ENCODE assay signal across 17 mouse cellular contexts in genomic region chr15:81828426-81829207, GRCm38 (mm10). TPM values are rescaled to one million over a fixed set of nuclear protein-coding genes. Genes with fewer than 3 reads are reported as not detected.
DNase-seq lines count a peak whose midpoint lies in the region; TF ChIP-seq lines count a peak whose summit lies in the region.
"Had no signal": no experiment of that assay in that cellular context is flagged by ENCODE, and none has a peak within 500 bp of the region (broad histone marks: within the 10 kb centered on the region; RNA-seq: fewer than 3 reads in every experiment).

No protein-coding gene starts in this region.

- H3K36me3 ChIP-seq in CH12.LX (replicated peaks in 1 of 2; ENCODE audit: control insufficient read depth in 1 of 2, insufficient read depth in 1 of 2, low read length in 1 of 2): peaks cover 4 to 32% of the 10 kb centered on the region in 2 experiments

- no peaks in the 10 kb centered on the region for H3K79me2 ChIP-seq in CH12.LX (replicated peaks; ENCODE audit: control insufficient read depth, extremely low read depth, insufficient read depth, poor library complexity, severe bottlenecking)

- dilution Hi-C loops in CH12.LX (cut with MboI; ENCODE audit: extremely low pct_ligation_motif_present, extremely low pct_unique_long_range_greater_than_20kb, low sequenced_read_pairs): no loop called here

- H3K4me1 ChIP-seq in CH12.LX (ENCODE audit: control insufficient read depth in 1 of 2, insufficient read depth in 2 of 2): peaks cover 21 to 50% of the 10 kb centered on the region in 2 experiments

- H3K9me3 ChIP-seq in CH12.LX (replicated peaks; ENCODE audit: low read length): no peaks in the 10 kb centered on the region
- H3K9me3 ChIP-seq: embryonic facial prominence, embryonic 12.5 days; forebrain, embryonic 15.5 days; hindbrain, embryonic 13.5 days had no signal

- 0 out of 2 replicates have a peak overlapping the region, but pooled peaks have one; percentile 2 for H3K27ac ChIP-seq in CH12.LX (ENCODE audit: insufficient read depth, low read depth)
- H3K27ac ChIP-seq: embryonic facial prominence, embryonic 12.5 days; forebrain, embryonic 15.5 days; hindbrain, embryonic 13.5 days; hindbrain, postnatal 0 days had no signal

- peak; percentile 28 for DNase-seq in cerebellum, adult 9-10 months
- DNase-seq in cerebellum, adult 11-12 months: no peak
- DNase-seq in gastrocnemius, postnatal 25 days: peak; percentile 60
- no peak for DNase-seq in gastrocnemius, postnatal 14 days
- peak; percentile 6 for DNase-seq in kidney, postnatal 10 days
- no peak for DNase-seq in kidney, adult 8-10 months
- DNase-seq in CH12.LX (ENCODE audit: extremely low read depth): peak; percentile 16
- no peak for DNase-seq in right cerebral cortex, postnatal 4 days
- DNase-seq: adrenal gland, adult 8-10 months; cerebellum, adult 18-20 months; cerebellum, postnatal 14 days; heart, postnatal 14 days; kidney, adult 11 months had no signal

- intact Hi-C loops in gastrocnemius, postnatal 14 days (cut with DNase I; ENCODE audit: low total_unique reads): no loop called here

- TF ChIP-seq RAD21 in CH12.LX (IDR thresholded peaks at IDR 0.05; ENCODE audit: low read depth, low read length): no peak

- no peak for TF ChIP-seq POLR2A in CH12.LX (IDR thresholded peaks at IDR 0.05; ENCODE audit: low read depth, low read length)

- in situ Hi-C loops in CH12.LX (cut with MboI; ENCODE audit: low pct_ligation_motif_present, low pct_unique_long_range_greater_than_20kb, low sequenced_read_pairs): no loop called here

- no peak for TF ChIP-seq CTCF in CH12.LX (conservative IDR thresholded peaks at IDR 0.05 in 1 of 2, IDR thresholded peaks at IDR 0.05 in 1 of 2; ENCODE audit: low read depth in 2 of 2, low read length in 2 of 2)

- no peaks in the 10 kb centered on the region for H3K27me3 ChIP-seq in CH12.LX (replicated peaks)
- H3K27me3 ChIP-seq: embryonic facial prominence, embryonic 12.5 days; forebrain, embryonic 15.5 days; hindbrain, embryonic 13.5 days had no signal

- no peak overlapping the region for H3K4me3 ChIP-seq in CH12.LX (replicated peaks in 1 of 3; ENCODE audit: low read depth in 2 of 3, low read length in 2 of 3, poor library complexity in 1 of 3)
- H3K4me3 ChIP-seq: embryonic facial prominence, embryonic 12.5 days; forebrain, embryonic 15.5 days; hindbrain, embryonic 13.5 days had no signal

- no peak for TF ChIP-seq EP300 in CH12.LX (IDR thresholded peaks at IDR 0.05; ENCODE audit: low read length)

- H3K9ac ChIP-seq in CH12.LX (ENCODE audit: insufficient read depth, low read depth): no peak overlapping the region
- H3K9ac ChIP-seq: embryonic facial prominence, embryonic 12.5 days; forebrain, embryonic 15.5 days; hindbrain, embryonic 13.5 days had no signal

- H3K4me2 ChIP-seq in CH12.LX (ENCODE audit: insufficient read depth, low read depth, poor library complexity, severe bottlenecking): no peak overlapping the region
- H3K4me2 ChIP-seq: embryonic facial prominence, embryonic 12.5 days; forebrain, embryonic 15.5 days; hindbrain, embryonic 13.5 days had no signal

TF ChIP-seq in CH12.LX, 34 proteins besides CTCF, POLR2A, EP300 and RAD21:
- TF ChIP-seq MEF2A (IDR thresholded peaks at IDR 0.05; ENCODE audit: borderline replicate concordance, low read depth, low read length): no peak
- no peak for TF ChIP-seq SMC3 (IDR thresholded peaks at IDR 0.05; ENCODE audit: low read depth, low read length)
- no peak for TF ChIP-seq ELF1 (IDR thresholded peaks at IDR 0.05; ENCODE audit: low read depth, low read length)
- no peak for TF ChIP-seq ZC3H11A (IDR thresholded peaks at IDR 0.05; ENCODE audit: low read depth, low read length)
- TF ChIP-seq TBP (conservative IDR thresholded peaks at IDR 0.05; ENCODE audit: low read depth, low read length): no peak
- no peak for TF ChIP-seq MAZ (IDR thresholded peaks at IDR 0.05; ENCODE audit: low read depth, low read length)
- TF ChIP-seq ZNF384 (IDR thresholded peaks at IDR 0.05; ENCODE audit: low read depth, low read length): no peak
- no peak for TF ChIP-seq HCFC1 (IDR thresholded peaks at IDR 0.05; ENCODE audit: low read depth, low read length)
- TF ChIP-seq POLR2AphosphoS2 (IDR thresholded peaks at IDR 0.05; ENCODE audit: low read depth, low read length): no peak
- no peak for TF ChIP-seq NELFE (IDR thresholded peaks at IDR 0.05; ENCODE audit: low read depth, low read length)
- TF ChIP-seq USF1 (IDR thresholded peaks at IDR 0.05; ENCODE audit: low read depth, low read length): no peak

RNA-seq across cellular contexts. Expression of gene Tef, which starts 26.4 kb away (rescaled TPM):
- total RNA-seq in gastrocnemius, postnatal 25 days (2021): 100 to 1,000 TPM; 113 to 168 TPM
- total RNA-seq in gastrocnemius, postnatal 14 days (2021): 100 to 1,000 TPM; 101 to 115 TPM
- 12.8 and 14.9 TPM in 2 replicates for total RNA-seq in CH12.LX (2012; rRNA removed)
- 14.4 and 14.7 TPM in 2 replicates for total RNA-seq in CH12.LX (2014; rRNA removed)
- 15.8 and 17.2 TPM in 2 replicates for polyA plus RNA-seq in CH12.LX (2012; ENCODE audit: insufficient read length, low read depth)

RNA-seq across cellular contexts. Expression of gene Tob2, which starts 30.0 kb away (rescaled TPM):
- 10 to 100 TPM; 47.4 to 85.8 TPM for total RNA-seq in gastrocnemius, postnatal 25 days (2021)
- total RNA-seq in gastrocnemius, postnatal 14 days (2021): 100 to 1,000 TPM in 1 of 2 experiments, 10 to 100 TPM in 1; 44.8 to 106 TPM
- total RNA-seq in CH12.LX (2012; rRNA removed) (21.8 and 25.3 TPM in 2 replicates), CH12.LX (2014; rRNA removed) (5.0 and 5.6 TPM in 2 replicates)
- polyA plus RNA-seq in CH12.LX (2012; ENCODE audit: insufficient read length, low read depth): 18.9 and 22.0 TPM in 2 replicates

RNA-seq across cellular contexts. Expression of gene Phf5a, which starts 43.1 kb away (rescaled TPM):
- total RNA-seq in gastrocnemius, postnatal 25 days (2021): 10 to 100 TPM; 35.3 to 40.3 TPM
- 10 to 100 TPM; 40.8 to 41.2 TPM for total RNA-seq in gastrocnemius, postnatal 14 days (2021)
- total RNA-seq in CH12.LX (2012; rRNA removed) (86.3 and 126 TPM in 2 replicates), CH12.LX (2014; rRNA removed) (116 and 137 TPM in 2 replicates)
- 177 and 228 TPM in 2 replicates for polyA plus RNA-seq in CH12.LX (2012; ENCODE audit: insufficient read length, low read depth)

RNA-seq across cellular contexts. Expression of gene Aco2, which starts 43.5 kb away (rescaled TPM):
- 1,000 to 10,000 TPM; 1,158 to 1,247 TPM for total RNA-seq in gastrocnemius, postnatal 25 days (2021)
- 1,000 to 10,000 TPM in 1 of 2 experiments, 100 to 1,000 TPM in 1; 894 to 1,160 TPM for total RNA-seq in gastrocnemius, postnatal 14 days (2021)
- total RNA-seq in CH12.LX (2012; rRNA removed): 177 and 190 TPM in 2 replicates
- total RNA-seq in CH12.LX (2014; rRNA removed): 150 and 161 TPM in 2 replicates
- polyA plus RNA-seq in CH12.LX (2012; ENCODE audit: insufficient read length, low read depth): 205 and 222 TPM in 2 replicates

Comparison
In these comparisons a context has a peak if more than half of its experiments do, and no peak if none do; other contexts are left out.
1. DNase-seq: peak in cerebellum, adult 9-10 months (single experiment), gastrocnemius, postnatal 25 days (single experiment), kidney, postnatal 10 days (single experiment) and CH12.LX (single experiment); none in cerebellum, adult 11-12 months (single experiment), gastrocnemius, postnatal 14 days (single experiment), kidney, adult 8-10 months (0 of 2) and right cerebral cortex, postnatal 4 days (single experiment).
2. RNA of gene Tef, which starts 26.4 kb away (total RNA-seq): 113 to 168 TPM in gastrocnemius, postnatal 25 days and 101 to 115 TPM in gastrocnemius, postnatal 14 days; 12.8 to 14.9 TPM in CH12.LX; every median in the first group is over 4 times any median in the second.